Mouse (Mus musculus) ovary, adult 18-20 months (tissue): ENCODE data around the gene Slc16a3.

Experiments used
- DNase-seq: peaks from one replicate; pipeline ENCODE4 v3.0.0; 2022; ENCODE audit warnings: low spot score, mixed read lengths

The Slc16a3 gene

DNA sequence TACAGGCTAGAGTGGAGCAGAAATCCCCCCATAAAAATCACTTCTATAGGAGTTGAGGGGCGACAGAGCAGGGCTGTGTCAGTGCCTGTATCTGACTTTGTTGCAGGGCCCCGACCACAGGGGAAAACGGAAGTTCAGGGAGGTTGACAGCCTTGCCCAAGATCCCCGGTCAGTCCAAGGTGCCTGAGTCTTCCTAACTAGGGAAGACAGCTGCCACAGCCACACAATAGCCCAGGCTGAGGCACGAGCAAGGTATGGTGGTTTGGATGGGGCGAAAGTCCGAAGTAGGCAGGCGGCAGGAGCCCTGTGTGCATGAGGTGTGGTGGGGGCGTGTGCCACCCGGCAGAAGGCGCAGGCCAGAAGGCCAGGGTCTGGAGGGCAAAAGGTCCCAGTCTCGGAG is at the start of gene Slc16a3:
Gene Slc16a3 (plus strand): TSS at position 153 of the 400 bp plus-strand sequence.
- no peak for DNase-seq

DNA sequence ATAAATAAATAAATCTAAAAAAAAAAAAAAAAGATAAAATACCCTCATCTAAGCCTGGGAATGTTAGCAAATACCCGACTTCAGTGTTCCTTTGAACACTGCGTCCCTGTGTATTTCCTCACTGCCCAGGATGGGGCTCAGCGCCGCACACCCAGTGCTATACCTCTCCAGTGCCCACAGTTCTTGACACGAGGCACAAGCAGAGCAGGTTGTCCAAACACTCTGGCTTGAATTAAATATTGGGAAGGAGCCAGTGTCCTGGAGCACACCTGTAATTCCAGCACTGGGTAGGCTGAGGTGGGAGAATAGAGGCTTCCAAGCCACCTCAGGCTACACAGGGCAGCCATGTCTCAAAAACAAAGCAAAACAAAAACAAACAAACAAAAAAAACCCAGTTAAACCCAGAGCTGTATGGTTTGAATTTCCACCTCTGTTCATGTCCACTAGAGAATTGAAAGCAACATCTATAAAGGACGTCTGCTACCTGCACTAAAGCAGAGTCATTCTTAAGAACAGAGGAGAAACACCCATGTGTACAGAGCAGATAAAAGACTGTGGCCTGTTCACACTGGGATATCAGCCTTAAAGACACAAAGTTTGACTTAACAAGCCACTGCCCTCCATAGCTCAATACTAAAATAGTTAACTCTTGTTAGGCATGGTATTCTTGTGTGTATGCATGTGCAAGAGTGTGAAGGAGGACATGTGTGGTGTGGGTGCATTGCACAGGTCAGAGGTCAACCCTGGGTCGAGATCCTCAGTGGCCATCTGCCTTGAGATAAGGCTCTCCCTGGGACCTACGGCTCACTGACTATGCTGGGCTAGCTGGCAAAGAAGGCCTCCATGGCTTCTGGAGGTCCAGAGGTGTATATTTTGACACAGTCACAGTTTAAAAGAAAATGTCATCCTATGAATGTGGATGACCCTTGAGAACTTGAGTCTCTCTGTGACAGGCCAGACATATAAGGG is 47.7 kb upstream of the Slc16a3 start:
- DNase-seq: no peak

DNA sequence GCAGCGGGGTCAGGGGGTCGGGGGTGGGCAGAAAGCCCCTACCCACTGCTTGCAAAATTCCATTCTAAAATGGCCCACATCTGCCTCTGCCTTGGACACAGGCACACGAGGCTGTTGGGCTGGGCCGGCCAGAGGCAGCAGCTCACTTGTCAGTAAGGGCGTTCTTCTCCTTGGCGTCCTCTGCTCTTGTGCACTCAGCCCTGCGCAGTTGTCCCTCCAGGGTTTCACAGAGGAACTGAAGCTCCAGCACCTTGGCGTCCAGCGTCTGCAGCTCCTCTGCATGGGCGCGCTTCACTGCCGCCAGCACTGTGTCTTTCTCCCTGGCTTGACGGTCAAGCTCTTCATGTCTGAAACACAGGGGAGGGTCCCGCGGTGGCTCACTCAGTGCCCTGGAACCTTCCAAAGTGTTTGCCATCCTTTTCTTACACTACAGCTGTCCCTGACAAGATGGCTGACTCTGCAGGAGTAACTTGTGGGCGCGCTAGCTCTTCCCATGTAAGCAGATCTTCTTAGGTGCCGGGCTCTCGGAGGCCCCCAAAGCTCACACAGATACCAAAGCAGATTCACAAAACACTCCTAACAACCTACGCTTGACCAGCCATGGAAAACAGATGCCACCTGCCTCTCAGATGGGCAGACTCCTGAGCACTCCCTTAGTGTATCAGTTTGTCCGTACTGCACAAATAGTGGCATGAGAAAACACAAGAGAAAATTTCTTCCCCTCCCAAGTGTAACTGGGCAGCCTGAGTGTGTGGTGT is 46.4 kb upstream of the Slc16a3 start:
- DNase-seq: no peak

DNA sequence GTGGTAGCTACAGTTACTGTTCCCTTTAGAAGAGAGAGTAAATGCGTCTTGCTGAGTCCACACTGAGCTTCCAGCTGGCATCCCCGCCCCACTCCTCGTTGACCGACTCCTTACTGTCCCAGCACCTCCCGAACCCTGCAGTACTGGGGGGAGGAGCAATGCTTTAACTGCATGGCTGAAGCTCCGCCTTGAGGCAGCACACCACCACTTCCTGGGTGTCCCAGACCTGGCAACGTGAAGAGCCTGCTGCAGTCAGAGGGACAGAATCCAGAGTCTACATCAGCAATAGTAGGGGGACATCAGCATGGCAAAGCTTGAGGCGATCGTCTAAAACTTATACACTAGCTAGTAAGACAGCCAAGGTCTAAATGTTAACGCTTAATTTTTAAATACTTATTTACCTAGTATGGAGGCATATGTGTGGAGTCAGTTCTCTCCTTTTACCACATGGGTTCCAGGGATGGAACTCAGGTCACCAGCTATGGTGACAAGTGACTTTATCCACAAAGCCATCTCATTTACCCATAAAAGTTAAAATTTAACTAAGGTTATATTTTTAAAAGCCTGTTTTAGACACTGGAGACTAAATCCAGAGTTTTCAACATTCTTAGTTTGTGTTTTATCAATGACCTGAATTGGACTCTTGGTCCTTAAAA is 45.7 kb upstream of the Slc16a3 start:
- DNase-seq: peak; percentile 49

DNA sequence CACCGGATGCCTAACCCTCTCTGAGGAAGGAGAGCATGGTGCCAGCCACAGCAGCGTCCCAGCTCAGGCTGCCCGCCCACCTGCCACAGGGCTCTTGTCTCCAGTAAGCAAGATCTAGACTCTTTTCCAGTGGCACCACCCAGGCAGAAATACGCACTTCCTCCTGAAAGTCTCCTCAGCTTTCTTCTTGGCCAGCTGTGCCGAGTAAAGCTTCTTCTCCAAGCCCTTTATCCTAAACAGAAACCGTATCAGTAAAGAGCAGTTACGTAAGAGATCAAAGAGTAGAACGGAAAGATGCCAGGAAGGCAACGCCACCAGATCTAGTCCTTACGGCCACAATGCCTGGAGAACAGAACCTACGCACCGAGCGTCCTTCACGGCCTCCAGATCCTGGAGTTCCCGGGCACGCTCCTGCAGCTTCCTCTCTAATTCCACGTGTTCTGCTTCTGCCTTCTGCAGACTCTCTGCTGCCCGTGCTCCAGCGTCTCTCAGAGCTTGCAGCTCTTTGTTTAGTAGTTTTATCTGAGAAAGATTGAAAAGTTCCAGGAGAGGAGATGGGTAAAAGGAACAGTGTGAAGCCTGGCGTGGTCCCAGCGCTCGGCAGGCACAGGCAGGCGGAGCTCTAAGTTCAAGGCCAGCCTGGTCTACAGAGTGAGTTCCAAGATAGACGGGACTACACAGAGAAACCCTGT is 45.0 kb upstream of the Slc16a3 start:
- DNase-seq: peak; percentile 67

DNA sequence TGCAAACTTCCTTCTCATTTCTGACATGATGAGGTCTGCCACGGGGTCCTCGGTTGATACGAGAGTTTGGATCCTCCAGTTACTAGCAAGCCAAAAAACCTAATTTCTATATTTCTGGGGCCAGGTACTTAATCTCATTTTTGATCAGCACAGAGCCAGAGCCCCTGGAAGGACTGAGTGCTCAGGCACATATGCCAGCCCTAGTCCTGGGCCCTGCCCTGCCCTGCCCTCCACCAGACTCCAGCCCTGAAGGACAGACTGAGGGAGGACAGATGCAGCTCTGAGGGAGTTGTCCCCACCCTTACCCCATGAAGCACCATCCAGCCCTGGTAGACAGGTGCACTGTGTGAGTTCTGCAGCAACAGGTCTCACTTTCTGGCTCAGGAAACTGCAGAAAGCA is 43.7 kb upstream of the Slc16a3 start:
- DNase-seq: no peak

DNA sequence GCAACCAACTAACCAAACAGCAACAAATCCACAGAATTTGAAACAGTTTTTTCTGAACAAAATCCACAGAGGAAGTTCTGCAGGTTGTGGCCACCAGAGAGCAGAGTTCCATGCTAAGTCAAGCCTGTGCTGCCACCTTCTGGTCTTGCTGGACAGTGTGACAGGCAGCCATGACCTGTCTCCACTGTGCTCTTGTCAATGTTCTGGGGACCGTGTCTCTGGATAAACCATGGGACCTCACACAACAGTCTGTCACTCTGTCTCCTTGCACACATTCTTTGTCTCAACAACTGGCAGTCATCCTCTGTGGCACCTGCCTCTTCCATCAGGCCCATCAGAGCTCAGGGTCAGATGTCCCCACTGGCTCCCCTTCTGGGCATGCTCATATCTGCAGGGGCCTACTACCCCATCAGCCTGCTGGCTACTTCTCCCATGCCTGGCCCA is 42.8 kb upstream of the Slc16a3 start:
- DNase-seq: peak; percentile 56

DNA sequence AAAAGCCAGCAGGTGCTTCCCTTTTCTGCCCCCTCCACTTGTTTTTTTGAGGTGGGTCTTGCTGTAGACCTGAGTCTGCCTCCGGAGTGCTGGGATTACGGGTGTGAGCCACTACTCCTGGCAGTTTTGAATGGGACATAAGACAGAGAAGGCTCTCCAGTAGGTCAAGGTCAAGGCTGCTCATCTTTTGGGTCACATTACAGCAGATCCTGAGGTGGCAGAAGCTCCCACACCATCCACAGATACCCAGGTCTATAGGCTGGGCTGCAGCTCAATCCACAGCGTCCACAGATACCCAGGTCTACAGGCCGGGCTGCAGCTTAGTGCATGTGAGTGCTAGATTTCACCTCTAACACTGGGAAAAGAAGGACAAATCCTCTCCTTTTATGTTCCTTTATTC is 34.5 kb upstream of the Slc16a3 start:
- no peak for DNase-seq

DNA sequence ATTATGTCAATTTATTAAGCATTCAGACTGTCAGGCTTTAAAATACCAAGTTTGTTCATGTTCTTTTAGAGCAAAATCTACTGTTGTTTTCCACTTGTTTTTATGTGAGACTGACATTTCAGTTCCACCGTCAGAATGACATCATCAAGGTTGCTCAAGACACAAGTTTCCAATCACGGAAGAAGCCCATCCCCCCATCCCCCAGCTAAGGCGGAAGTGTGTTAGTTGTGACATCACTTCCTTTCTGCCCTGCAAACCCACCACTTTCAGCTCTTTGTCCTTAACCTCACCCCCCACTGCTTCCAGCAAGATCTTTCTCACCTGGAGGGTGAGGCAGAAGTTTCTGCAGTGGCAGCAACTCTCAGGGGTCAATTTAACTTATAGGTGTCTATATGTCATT is 31.8 kb upstream of the Slc16a3 start:
- no peak for DNase-seq

DNA sequence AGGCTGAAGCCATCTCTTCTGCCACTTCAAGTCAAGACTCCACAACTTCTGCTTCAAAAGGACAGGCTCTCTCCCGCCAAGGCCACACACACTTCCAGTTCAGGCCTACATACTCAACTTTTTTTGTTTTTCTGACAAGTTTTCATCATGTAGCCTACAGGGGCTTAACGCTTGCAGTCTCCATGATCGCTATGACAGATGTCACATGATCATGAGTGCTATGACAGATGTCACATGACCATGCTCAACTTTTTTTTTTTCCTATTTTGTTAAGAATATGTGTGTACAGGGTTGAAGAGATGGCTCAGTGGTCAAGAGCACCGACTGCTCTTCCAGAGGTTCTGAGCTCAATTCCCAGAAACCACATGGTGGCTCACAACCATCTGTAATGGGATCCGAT is 30.5 kb upstream of the Slc16a3 start:
- no peak for DNase-seq

DNA sequence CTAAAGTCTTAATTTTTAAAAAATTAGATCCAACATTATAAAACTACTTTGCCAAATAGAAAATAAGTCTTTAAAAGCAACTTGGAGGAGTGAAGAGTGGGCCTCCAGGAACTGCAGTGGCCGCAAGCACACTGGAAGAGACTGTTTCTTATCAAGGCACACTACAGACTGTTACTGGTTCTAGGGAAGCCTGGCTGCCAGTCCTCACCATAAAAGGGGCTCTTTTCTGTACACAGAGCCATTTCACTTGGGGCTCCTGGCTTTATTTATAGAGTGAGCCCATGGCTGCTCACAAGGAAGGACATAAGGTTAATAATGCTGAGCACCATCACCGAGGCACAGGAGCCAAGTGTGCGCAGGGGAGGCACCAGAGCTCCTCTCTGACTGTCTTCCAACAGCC is 25.8 kb upstream of the Slc16a3 start:
- DNase-seq: no peak

DNA sequence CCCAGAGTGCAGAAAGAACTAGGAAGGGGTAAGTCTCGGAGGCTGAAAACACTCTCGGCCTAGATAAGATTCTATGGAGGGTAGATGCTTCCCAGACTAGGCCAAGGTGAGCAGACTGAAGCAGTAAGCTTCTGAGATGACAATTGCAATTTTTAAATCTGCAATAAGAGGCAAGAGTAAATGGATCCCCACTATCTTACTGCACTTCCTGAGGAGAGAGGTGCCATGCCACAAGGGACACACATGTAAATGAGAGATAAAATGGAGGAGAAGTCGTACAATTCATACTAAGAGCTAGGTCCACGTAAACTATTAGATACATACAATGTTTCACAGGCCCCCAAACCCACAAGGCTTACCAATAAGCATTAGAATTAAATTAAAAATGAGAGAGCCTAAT is 19.8 kb upstream of the Slc16a3 start:
- no peak for DNase-seq

DNA sequence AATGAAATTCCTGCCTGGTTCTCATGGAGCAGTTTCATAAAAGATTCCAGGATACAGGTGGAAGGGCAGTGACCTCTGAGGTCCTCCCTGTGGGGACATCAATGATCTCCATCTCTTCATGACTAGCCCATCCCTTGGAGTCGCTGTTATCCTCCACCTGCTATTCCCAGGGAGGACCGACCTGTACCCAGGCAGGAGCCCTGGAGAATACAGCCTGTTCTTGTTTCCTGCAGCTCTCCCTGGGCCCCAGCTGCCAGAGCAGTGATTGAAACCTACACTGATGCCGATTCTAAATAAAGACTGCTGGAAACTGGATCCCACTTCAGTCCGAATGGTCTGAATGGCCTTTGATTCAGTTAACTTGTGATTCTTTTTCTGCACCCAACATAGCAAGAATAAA is 16.8 kb upstream of the Slc16a3 start:
- no peak for DNase-seq

DNA sequence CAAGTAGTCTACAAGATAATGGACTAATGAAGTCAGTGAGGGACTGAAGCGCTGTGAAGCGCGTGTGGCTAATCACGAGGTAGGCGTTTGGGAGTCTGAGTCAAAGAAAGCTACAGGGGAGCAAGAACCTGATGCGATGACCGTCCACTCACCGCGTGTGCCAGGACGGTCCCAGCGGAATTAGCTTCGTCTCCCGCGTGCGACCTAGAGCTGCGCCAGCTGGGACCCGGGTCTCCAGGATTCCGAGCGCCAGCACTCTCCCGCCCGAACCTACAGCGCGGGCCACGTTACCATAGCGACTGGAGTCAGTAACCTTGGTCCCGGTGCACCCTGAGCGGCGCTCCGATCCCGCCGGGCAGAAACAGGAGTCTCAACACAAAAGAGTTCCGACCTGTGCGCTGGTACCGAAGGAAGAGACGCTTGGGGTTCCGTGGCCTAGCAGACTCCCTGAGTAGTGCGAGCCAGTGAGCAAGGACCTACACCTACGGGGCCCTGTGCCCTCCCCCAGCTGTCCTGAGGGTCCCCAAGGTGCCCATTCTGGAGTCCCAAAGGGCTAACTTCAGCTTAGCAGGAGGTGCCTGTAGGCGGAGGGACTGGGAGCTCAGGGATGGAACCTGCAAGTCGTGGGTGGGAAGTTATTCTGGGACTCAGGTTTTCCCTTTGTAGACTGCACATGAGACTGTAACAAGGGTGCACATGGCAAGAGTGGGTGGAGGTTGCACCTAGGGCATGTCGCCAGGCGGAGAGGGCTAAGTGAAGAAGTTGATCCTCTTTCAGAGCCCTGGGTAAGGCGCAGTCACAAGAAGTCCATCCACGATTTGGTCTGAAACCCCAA is 15.5 kb upstream of the Slc16a3 start, which contains the start of gene Ccdc57:
Gene Ccdc57 (minus strand): TSS at position 309 of the 835 bp plus-strand sequence.
- peak; percentile 81 for DNase-seq

DNA sequence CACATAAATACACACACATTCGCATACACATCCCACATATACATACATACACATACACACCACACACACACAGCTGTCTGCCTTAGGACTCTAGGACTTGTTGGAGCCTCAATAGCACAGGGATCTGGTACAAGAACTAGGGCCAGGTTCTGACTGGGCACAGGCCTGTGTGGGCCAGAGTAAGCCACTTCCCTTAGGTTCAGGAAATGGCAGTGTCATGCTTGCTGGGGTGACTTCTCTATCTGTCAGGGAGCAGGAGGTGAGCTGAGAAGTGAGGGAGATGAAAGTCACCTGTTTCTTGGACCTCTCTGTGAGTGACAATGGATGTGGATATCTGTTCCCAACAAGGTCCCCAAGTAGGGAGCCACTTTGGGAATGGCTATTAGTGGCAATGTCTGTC is 10.3 kb upstream of the Slc16a3 start:
- DNase-seq: no peak

DNA sequence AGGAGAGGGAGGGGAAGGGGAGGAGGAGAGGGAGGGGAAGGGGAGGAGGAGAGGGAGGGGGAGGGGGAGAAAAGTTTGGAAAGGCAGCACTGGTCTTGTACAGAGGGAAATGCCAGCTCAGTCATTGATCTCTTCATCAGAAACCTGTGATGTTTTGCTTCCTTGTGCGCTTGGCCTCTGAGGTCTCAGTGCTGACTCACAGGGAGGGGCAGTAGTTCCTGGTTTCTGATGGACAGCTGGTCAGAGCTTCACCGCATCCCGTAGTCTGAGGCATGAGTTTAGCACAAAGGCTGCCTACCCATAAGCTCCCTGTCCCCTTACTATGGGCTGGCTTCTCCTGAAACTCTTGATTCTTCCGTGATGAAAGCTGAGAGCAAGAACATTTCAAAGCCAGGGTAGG is 9.5 kb upstream of the Slc16a3 start:
- no peak for DNase-seq

DNA sequence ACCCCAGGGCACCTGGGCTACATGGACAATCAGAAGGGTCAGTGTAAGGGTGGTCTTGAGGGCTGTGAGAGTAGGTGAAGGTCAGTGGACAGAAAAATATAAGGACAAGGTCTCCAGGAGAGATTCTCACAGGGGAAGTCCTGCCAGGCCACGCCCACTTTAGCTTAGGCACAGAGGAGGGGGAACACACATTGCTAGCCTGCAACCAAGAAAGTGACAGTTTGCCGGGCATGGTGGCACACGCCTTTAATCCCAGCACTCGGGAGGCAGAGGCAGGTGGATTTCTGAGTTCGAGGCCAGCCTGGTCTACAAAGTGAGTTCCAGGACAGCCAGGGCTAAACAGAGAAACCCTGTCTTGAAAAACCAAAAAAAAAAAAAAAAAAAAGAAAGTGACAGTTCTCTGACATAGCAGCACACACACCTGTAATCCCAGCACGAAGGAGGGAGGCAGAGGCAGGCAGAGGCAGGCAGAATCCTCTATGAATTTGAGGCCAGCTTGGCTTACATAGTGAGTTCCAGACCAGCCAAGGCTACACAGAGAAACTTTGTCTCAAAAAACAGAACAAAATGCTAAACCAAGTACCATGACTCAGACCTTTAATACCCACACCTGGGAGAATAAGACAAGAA is 8.5 kb upstream of the Slc16a3 start:
- DNase-seq: no peak

DNA sequence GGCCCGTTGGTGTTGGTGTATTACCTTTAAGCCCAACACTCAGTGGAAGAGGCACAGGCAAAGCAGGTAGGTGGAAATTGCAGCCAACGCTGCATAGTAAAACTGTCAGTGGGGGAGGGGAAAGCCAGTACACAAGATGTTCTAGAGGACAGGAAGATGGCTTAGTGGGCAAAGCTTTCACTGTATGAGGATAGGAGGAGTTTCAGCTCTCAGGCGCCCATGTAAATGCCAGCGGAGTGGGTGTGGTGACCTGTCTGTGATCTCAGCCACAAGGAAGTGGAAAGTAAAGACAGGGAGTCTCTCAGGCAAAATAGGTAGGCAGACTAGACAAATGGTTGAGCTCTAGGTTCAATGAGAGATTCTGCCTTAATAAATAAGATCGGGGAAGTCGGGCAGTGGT is 7.3 kb upstream of the Slc16a3 start:
- DNase-seq: no peak

DNA sequence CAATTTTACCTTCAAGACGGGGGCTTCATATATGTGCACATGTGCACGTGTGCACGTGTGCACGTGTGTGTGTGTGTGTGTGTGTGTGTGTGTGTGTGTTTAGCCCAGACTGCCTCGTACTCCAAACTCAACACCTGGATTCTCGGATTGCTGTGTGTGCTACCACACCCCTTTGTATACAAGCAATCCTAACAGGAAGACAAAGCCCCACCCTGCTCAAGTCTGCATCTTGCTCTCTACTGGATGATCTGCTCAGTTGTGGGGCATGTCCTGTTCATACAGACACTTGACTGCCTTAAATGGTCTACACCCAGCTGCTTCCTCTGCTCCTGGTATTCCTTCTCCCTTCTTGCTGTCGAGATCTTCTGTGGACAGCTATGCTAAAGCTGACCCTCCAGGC is 3.0 kb upstream of the Slc16a3 start:
- no peak for DNase-seq

DNA sequence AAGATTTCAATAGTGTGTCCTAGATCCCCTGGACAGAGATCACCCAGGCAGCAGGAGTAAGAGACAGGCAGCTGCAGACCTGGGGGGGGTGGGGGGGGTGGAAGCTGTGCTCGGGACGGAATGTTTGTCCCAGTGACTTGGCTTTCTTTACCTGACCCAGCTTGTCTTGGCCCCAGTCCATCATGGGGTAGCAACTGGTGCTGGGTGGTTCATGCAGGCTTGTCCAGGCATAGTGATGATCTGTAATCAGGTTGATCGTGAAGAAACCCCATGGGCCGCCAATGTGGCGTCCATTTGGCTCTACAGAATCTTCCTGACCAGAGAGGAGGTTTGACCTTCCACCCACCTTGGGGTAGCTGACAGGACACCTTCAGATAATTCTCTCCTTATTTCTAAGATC is 2.4 kb upstream of the Slc16a3 start:
- no peak for DNase-seq
